Mouse (Mus musculus) heart, adult 2 months (tissue): ENCODE data around the gene Olfr1274-ps. TPM values are rescaled to one million over a fixed set of nuclear protein-coding genes. Genes with fewer than 3 reads are reported as not detected.
"Not testable (repeated sequence)": the region's sequence is repeated elsewhere in the genome, so short reads cannot be mapped to it uniquely, and the experiment has no call there.

Experiments
- DNase-seq, 2 experiments: peaks; one replicate each; pipeline ENCODE4 v3.0.0; 2021
- H3K27ac ChIP-seq: fragments of 200-600 bp; 2 replicates; pipeline ENCODE4 v1.8.1; 2022
- H3K27me3 ChIP-seq: fragments of 200-500 bp; 2 replicates; pipeline ENCODE4 v1.6.1; 2012; ENCODE audit warnings: mild to moderate bottlenecking, low read length, inconsistent platforms, mixed read lengths; ENCODE audit not compliant: control insufficient read depth, insufficient read depth
- H3K36me3 ChIP-seq: fragments of 200-500 bp; 2 replicates; pipeline ENCODE4 v1.6.1; 2012; ENCODE audit warnings: low read length, inconsistent platforms; ENCODE audit not compliant: control insufficient read depth, insufficient read depth
- H3K4me1 ChIP-seq: fragments of 200-500 bp; 2 replicates; pipeline ENCODE4 v1.6.1; 2011; ENCODE audit warnings: low read length; ENCODE audit not compliant: control insufficient read depth, insufficient read depth
- H3K4me3 ChIP-seq: fragments of 200-600 bp; 2 replicates; pipeline ENCODE4 v1.8.1; 2022
- H3K79me2 ChIP-seq: fragments of 200-500 bp; replicated peaks from 2 replicates; pipeline ENCODE4 v1.6.1; 2012; ENCODE audit warnings: mild to moderate bottlenecking, inconsistent platforms, low read length, moderate library complexity, mixed read lengths; ENCODE audit not compliant: control insufficient read depth, insufficient read depth
- H3K9ac ChIP-seq: fragments of 200-500 bp; 2 replicates; pipeline ENCODE4 v1.6.1; 2012; ENCODE audit warnings: low read depth, mild to moderate bottlenecking, control low read depth, inconsistent platforms, low read length, mixed read lengths
- CTCF ChIP-seq: fragments of 200-600 bp; IDR thresholded peaks from 2 replicates; pipeline ENCODE4 v1.8.1; 2022; ENCODE audit warnings: antibody characterized with exemption, mild to moderate bottlenecking, moderate library complexity
- EP300 ChIP-seq: fragments of 200-500 bp; IDR thresholded peaks from 2 replicates; pipeline ENCODE4 v1.6.1; 2011; ENCODE audit warnings: low read depth, low read length, control low read depth; ENCODE audit not compliant: insufficient read depth
- POLR2A ChIP-seq: fragments of 200-500 bp; IDR thresholded peaks from 2 replicates; pipeline ENCODE4 v1.6.1; 2011; ENCODE audit warnings: mild to moderate bottlenecking, low read depth, low read length, control low read depth; ENCODE audit not compliant: insufficient read depth
- WGBS: fragments of 180-500 bp; shearing (Covaris S2); methylation state at CpG from one replicate; pipeline ENCODE4 v1.1.7; 2018; 5-methylcytosine and 5-hydroxymethylcytosine counted together
- intact Hi-C: fragments of 180-260 bp; cut with DNase I; formaldehyde crosslinking; loops from one replicate; pipeline ENCODE4 v1.15.1; 2025
- polyA plus RNA-seq: library from polyadenylated mRNA; depleted of rRNA; stranded (reverse); fragments of >200 nt; gene quantifications from 2 replicates; pipeline ENCODE4 v1.2.3, GENCODE M21; 2012; rRNA removed
- total RNA-seq, 2 experiments: library from RNA; stranded (reverse); gene quantifications; 2 replicates each; pipeline ENCODE4 v1.2.3; 2021

The Olfr1274-ps gene
- total and polyA plus RNA-seq, 3 experiments: not detected

- H3K4me3 ChIP-seq, H3K4me1 ChIP-seq, H3K27ac ChIP-seq, DNase-seq, H3K9ac ChIP-seq, H3K36me3 ChIP-seq, intact Hi-C loops, H3K79me2 ChIP-seq, H3K27me3 ChIP-seq: not testable (repeated sequence)
- WGBS: 91% methylated on average over 1 of the region's 5 CpGs
These were observed 39.0 kb downstream of the Olfr1274-ps start for GRCm38 (mm10) chr2:90437453-90437852.

- H3K27me3 ChIP-seq, H3K27ac ChIP-seq, H3K4me1 ChIP-seq, intact Hi-C loops, H3K79me2 ChIP-seq, H3K4me3 ChIP-seq, H3K36me3 ChIP-seq, DNase-seq, H3K9ac ChIP-seq: not testable (repeated sequence)
These were observed 41.7 kb downstream of the Olfr1274-ps start for GRCm38 (mm10) chr2:90440169-90440568.

GRCm38 (mm10) chr2:90441811-90442210 is 43.3 kb downstream of the Olfr1274-ps start:
- H3K9ac ChIP-seq, intact Hi-C loops, H3K27me3 ChIP-seq, H3K79me2 ChIP-seq, H3K4me1 ChIP-seq, DNase-seq, H3K4me3 ChIP-seq, H3K27ac ChIP-seq, H3K36me3 ChIP-seq: not testable (repeated sequence)
- 64% methylated on average over 4 of the region's 4 CpGs for WGBS

- Histone ChIP-seq H3K27me3 (no peaks in the 10 kb centered on the region), H3K4me3 (no peak overlapping the region), H3K4me1 (no peaks in the 10 kb centered on the region), H3K9ac (no peak overlapping the region), H3K27ac (no peak overlapping the region), H3K36me3 (no peaks in the 10 kb centered on the region), H3K79me2 (no peaks in the 10 kb centered on the region)
- DNase-seq: no peak
- TF ChIP-seq CTCF: no peak
- no peak for TF ChIP-seq POLR2A
- TF ChIP-seq EP300: no peak
- intact Hi-C loops: no loop called here
- 68% methylated on average over 5 of the region's 5 CpGs for WGBS
These were observed 45.3 kb downstream of the Olfr1274-ps start for GRCm38 (mm10) chr2:90443811-90444210.

- 77% methylated on average over 15 of the region's 15 CpGs for WGBS
These were observed 50.7 kb downstream of the Olfr1274-ps start for GRCm38 (mm10) chr2:90448967-90449740.

GRCm38 (mm10) chr2:90452380-90452779 is 53.9 kb downstream of the Olfr1274-ps start:
- no peak overlapping the region for H3K27ac ChIP-seq
- no peak overlapping the region for H3K4me3 ChIP-seq
- DNase-seq: no peak
- 92% methylated on average over 3 of the region's 3 CpGs for WGBS
- no peaks in the 10 kb centered on the region for H3K36me3 ChIP-seq
- no peak for TF ChIP-seq EP300
- no peak for TF ChIP-seq CTCF
- TF ChIP-seq POLR2A: no peak
- intact Hi-C loops: no loop called here
- no peaks in the 10 kb centered on the region for H3K79me2 ChIP-seq
- H3K27me3 ChIP-seq: no peaks in the 10 kb centered on the region
- no peak overlapping the region for H3K9ac ChIP-seq
- H3K4me1 ChIP-seq: no peaks in the 10 kb centered on the region

More at GRCm38 (mm10) chr2:90448967-90449740, 50.7 kb downstream of the Olfr1274-ps start:
- no peak for DNase-seq
- H3K9ac ChIP-seq: no peak overlapping the region
- H3K4me1 ChIP-seq: no peaks in the 10 kb centered on the region
- no peak overlapping the region for H3K27ac ChIP-seq
- H3K36me3 ChIP-seq: no peaks in the 10 kb centered on the region
- intact Hi-C loops: no loop called here
- no peak overlapping the region for H3K4me3 ChIP-seq
- H3K79me2 ChIP-seq: no peaks in the 10 kb centered on the region
- no peaks in the 10 kb centered on the region for H3K27me3 ChIP-seq
- TF ChIP-seq EP300 (no peak), POLR2A (no peak), CTCF (no peak)

Other genes with a start within 250 kb of the Olfr1274-ps start
- not detected for gene Olfr1270, start 245.6 kb upstream of the Olfr1274-ps start, total RNA-seq
- gene Olfr1270, start 245.6 kb upstream of the Olfr1274-ps start, polyA plus RNA-seq: not detected in 2 replicates
- gene Olfr1506, start 174.2 kb upstream of the Olfr1274-ps start, total RNA-seq: not detected
- gene Olfr1506, start 174.2 kb upstream of the Olfr1274-ps start, polyA plus RNA-seq: not detected in 2 replicates
- gene Olfr142, start 141.1 kb upstream of the Olfr1274-ps start, total RNA-seq: not detected
- gene Olfr142, start 141.1 kb upstream of the Olfr1274-ps start, polyA plus RNA-seq: not detected in 2 replicates
- not detected for gene Olfr1271, start 127.7 kb upstream of the Olfr1274-ps start, total RNA-seq
- gene Olfr1271, start 127.7 kb upstream of the Olfr1274-ps start, polyA plus RNA-seq: not detected in 2 replicates
- not detected for gene Olfr1272, start 105.8 kb upstream of the Olfr1274-ps start, total RNA-seq
- not detected in 2 replicates for gene Olfr1272, start 105.8 kb upstream of the Olfr1274-ps start, polyA plus RNA-seq
- gene Gm13769, start 76.5 kb upstream of the Olfr1274-ps start, total RNA-seq: under 1 TPM in 1 of 2 experiments, not detected in 1; 0.16 TPM
- not detected in 2 replicates for gene Gm13769, start 76.5 kb upstream of the Olfr1274-ps start, polyA plus RNA-seq
- gene Ptprj, start 182.0 kb downstream of the Olfr1274-ps start, total RNA-seq: 10 to 100 TPM in 1 of 2 experiments, 1 to 10 TPM in 1; 7.4 to 10.5 TPM
- gene Ptprj, start 182.0 kb downstream of the Olfr1274-ps start, polyA plus RNA-seq: 3.7 and 4.8 TPM in 2 replicates